Mouse (Mus musculus) CD4-positive helper T cell, adult 2 months (primary cell): ENCODE measurements around the gene Ssc4d.

Experiments
- DNase-seq: peaks from one replicate; pipeline ENCODE4 v3.0.0-alpha.2; 2012; ENCODE audit warnings: low read depth, missing footprints, low spot score

The Ssc4d gene

GRCm38 (mm10) chr5:135974365-135974764 lies at the start of gene Ssc4d:
TSS of gene Ssc4d (minus strand) at chr5:135974531.
- DNase-seq: no peak

DNA sequence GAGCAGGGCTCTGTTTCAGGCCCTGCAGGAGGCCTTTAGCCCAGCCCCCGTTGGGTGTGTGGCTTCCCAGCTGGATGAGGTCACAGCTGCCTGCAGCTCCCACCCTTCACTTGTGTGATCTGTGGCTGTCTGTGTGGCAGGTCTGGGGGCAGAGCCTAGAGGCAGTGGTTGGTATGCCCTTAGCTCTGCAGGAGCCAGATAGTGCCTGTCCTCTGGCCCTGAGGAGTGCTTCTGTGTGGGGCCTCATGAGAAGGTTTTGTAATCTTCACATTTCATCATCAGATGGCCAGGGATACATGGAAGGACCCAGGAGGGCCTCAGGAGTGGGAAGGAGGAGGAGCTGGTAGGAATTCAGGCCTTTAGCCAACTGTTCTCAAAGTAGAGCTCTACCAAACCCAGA lies 45.6 kb upstream of the Ssc4d start:
- no peak for DNase-seq

DNA sequence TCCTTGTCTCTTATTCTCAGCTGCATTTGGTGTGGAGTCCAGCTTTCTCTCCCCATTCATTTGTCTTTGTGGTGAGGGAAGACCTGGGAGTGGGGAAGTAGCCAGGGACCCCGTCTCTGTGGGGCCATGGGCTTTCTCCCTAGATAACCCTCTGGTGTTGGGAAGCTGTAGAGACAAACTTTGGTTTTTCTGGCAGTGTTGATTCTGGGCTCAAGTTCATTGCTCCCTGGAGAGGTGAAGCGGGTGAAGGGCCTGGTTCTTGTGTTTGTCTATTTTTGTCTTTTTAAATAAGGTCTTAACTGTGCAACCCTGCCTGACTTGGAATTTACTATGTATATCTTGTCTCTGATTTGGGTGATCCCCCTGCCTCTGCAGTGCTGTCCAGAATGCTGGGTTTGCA lies 44.4 kb upstream of the Ssc4d start:
- no peak for DNase-seq

GRCm38 (mm10) chr5:136017262-136017661 lies 42.9 kb upstream of the Ssc4d start:
- no peak for DNase-seq

DNA sequence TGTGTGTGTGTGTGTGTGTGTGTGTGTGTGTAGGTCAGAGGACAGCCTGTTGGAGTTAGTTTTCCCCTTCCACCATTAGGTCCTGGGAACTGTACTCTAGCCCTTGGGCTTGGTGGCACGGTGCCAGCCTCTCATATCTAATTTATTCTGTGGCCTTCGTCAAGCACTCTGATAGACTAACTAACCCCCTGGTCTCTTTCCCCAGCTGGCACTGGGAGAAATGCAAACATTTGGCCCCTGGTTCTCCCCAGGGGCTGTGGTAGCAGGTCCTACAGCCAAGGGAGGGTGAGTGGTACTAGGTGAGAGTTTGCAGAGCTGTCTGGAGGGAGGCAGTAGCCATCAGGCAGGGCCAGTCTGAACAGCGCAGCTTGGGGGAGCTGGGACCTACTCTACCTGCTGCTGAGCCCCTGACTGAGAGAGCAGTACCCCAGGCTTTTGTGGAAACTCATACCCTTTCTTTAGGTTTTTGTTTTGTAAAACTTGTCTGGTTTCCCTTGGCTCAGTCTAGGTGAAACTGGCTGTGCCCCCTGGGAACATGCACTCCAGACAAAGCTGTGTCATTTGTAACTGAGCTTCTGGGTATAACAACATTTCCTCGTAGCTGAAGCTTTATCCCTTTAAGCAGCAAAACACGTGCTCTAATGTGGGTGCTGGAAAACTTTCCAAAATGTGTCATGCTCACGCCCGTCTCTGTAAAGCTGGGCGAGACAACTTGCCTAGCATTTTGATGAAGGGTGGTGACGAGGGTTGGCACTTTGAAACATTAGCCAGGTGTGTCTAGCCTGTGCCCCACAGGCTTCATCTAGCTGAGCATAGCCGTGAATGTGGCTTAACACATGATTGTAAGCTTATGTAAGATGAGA lies 41.9 kb upstream of the Ssc4d start:
- no peak for DNase-seq

- DNase-seq: no peak
Observed at GRCm38 (mm10) chr5:136015586-136015985, 41.3 kb upstream of the Ssc4d start.

GRCm38 (mm10) chr5:136014877-136015276 lies 40.5 kb upstream of the Ssc4d start:
- DNase-seq: no peak

DNA sequence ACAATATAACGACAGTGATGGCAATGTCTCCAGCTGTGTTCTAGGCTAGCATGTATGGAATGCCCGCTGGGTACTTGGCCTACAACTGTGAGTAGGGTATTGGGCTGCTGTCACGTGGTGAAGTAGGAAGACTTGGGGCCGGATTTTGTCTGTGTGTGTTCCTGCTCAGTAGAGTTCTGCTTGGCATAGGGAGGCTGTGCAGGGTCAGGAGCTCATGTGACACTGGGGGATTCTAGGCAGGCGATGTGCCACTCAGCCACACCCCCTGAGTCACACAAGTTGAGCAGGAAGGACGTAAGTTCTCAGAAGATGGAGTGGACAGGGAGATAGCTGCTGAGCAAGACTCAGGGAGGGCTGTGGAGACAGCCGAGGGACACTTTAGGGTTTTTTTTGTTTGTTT lies 33.4 kb upstream of the Ssc4d start:
- no peak for DNase-seq

GRCm38 (mm10) chr5:136004537-136004936 lies 30.2 kb upstream of the Ssc4d start:
- no peak for DNase-seq

- no peak for DNase-seq
Observed at GRCm38 (mm10) chr5:136002751-136003151, 28.4 kb upstream of the Ssc4d start.

DNA sequence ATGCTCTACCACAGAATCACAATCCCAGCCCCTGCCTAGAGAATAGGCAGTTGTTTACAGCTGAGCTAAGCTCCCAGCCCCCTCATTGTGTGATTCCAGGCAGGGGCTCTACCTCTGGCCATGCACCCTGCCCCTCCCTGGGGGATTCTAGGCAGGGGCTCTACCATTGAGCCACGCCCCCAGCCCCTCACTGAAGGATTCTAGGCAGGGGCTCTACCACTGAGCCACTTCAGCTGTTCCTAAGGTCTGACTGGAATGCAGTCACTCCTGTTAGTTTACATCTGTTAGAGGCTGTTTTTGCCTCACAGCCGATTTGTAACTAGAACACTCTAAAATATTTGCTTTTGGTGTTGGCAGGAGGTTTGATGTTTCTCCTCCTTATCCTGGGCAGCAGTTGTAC lies 28.0 kb upstream of the Ssc4d start:
- no peak for DNase-seq

- no peak for DNase-seq
Observed at GRCm38 (mm10) chr5:136001222-136001621, 26.9 kb upstream of the Ssc4d start.

DNA sequence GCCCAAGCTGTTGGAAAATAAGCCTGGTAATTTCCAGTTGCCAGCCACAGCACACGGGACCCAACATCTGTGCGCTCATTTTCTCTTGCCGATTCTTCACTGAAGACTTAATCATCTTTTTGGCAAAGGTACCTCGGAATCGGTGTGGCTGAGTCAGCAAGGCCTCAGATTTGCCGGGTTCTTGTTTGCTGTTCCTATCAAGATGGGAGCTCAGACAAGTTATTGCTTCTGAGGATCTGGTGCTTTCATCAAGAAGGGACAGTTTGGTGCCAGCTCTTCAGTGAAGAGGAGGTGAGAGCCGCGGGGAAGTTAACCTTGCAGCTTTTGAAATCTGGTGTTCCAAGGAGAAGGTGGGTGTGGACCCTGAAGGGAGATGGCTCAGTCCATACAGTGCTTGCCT lies 21.8 kb upstream of the Ssc4d start:
- DNase-seq: no peak

DNA sequence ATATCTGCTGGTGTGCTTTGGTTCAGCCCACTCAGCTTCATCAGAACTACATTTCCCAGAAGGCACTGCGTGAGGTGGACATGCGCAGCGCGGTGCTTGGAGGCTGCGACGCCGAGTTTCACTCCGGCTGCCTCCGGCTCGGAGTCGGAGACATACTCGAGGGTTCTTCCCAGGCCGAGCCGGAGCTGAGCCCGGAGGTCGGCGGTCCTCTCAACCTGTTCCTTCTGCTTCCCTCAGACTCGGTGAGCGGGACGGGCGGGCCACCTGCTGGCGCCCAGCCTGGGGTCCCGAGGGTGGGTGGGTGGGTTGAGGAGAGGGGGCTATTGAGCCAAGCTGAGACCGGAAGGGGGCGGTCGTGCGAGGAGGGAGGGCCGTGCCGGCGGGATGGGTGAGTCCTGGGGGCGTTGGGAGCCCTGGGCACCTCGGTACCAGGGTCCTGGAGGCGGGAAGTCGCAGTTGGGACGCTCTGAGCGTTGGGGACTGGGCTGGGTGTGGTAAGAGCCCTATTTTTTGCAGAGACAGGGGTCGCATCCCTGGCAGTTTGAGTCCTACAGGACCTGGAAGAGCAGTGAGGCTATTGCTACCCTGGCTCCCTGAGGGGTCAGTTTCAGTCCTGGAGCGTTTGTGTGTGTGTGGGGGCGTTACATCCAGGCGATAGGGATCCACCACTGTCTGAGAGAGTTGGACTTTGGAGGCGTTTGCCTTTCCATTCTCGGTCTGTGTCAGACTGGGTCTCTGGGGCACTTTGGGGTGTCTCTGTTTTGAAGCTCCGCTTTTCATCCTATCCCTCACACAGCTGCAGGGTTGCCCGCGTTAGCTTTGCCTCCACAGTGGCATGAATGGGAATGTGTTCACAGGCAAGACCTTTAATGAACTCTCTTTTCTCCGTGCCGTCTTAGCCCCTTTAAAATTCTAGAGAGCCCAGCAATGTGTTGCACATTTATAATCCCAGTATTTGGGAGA lies 20.7 kb upstream of the Ssc4d start, which contains the start of gene Dtx2:
Gene Dtx2 (plus strand): TSS at position 76 of the 963 bp plus-strand sequence.
- peak; percentile 92 for DNase-seq

- no peak for DNase-seq
Observed at GRCm38 (mm10) chr5:135994335-135994724, 20.0 kb upstream of the Ssc4d start.

DNA sequence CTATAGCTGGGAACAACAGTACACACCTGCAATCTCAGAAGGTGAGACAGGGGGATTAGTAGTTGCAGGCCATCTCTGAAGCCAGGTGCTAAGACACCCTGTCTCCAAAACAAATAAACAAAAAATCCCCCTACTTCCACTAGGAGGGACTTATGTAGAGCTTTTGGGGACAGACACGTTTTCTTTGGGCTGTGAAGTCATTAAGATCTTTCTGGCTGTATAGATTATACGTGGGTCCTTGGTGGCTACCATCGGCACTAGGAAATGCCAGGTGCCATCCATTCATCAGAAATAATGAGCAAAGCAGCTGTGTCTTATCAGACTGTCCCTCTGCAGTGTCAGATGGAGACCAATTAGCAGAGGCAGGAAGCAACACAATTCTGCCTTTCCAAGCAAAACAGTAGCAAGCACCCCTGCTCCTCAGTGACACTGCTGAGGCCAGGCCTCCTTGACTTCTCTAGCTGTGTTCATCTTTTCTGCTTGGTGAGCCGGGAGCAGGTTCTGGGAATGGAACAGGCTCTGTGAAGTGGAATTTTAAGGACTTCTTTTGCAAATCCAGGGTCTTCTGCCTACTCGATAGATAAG lies 19.1 kb upstream of the Ssc4d start:
- DNase-seq: no peak

DNA sequence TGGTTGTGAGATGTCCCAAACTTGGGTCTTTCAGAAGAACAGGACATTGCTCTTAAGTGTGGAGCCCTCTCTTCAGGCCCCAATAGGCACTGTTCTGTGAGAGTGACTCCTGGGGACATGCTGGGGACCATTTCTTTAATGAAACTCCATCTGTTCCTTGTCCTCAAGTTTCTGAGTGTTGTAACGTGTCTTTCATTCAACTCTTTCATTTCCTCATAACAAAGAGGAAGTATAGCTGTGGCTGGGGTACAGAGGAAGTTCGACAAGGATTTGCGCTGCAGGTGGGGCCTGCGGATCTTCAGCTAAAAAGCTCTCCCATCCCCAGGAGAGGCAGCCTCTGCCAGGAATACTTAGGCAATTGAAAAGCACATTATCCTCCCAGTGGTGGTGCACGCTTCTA lies 16.3 kb upstream of the Ssc4d start:
- DNase-seq: no peak

DNA sequence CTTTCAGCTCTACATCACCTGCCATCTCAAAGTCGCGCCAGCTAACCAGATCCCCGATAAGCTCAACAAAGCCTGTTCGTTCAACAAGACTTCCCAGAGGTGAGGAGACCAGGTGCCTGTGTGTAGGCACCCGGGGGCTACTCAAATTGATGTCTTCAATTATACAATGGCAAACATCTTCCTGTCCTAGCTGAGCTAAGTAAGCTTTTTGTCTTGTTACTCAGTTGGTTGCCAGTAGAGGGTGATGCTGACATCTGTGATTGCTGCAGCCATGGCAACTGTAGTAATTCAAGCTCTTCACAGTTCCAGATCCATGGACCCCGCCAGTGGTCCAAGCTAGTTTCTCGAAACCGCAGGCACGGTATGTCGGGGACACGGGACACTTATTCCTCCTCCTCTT lies 12.9 kb upstream of the Ssc4d start:
- DNase-seq: peak; percentile 29

- no peak for DNase-seq
Observed at GRCm38 (mm10) chr5:135984546-135985044, 10.3 kb upstream of the Ssc4d start.

DNA sequence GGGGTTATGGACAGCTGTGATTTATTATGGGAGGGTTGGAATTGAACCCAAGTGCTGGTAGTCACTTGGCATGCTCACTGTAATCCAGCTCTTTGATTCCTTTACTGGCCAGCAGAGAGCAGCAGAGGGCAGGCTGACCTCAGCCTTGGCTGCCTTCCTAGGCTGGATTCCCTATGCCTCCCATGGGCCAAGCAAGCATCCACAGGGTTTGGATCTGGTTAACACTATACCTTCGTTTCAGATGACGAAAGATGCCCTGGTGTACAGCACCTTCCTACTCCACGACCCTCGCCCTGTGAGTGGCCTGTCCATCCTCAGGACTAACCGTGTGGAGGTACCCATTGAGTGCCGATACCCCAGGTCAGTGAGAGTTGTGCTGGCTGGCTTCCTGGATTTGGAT lies 8.1 kb upstream of the Ssc4d start:
- peak; percentile 37 for DNase-seq

- no peak for DNase-seq
Observed at GRCm38 (mm10) chr5:135979904-135980303, 5.6 kb upstream of the Ssc4d start, which contains the start of gene Zp3. TSS of gene Zp3 (plus strand) at chr5:135980099.

GRCm38 (mm10) chr5:135979381-135979780 lies 5.0 kb upstream of the Ssc4d start:
- no peak for DNase-seq
